Mouse (Mus musculus) bone marrow, adult 2 months (tissue): ENCODE measurements around the gene Fam20b. TPM values are rescaled to one million over a fixed set of nuclear protein-coding genes. Genes with fewer than 3 reads are reported as not detected.
"Not testable (repeated sequence)": the region's sequence is repeated elsewhere in the genome, so short reads cannot be mapped to it uniquely, and the experiment has no call there.

Source experiments
- H3K27ac ChIP-seq: fragments of 200-500 bp; 2 replicates; pipeline ENCODE4 v1.5.1; 2012; ENCODE audit warnings: low read depth, mild to moderate bottlenecking, control low read depth, inconsistent platforms, low read length; ENCODE audit not compliant: control insufficient read depth, poor library complexity, insufficient read depth
- H3K4me1 ChIP-seq: fragments of 200-500 bp; 2 replicates; pipeline ENCODE4 v1.6.1; 2011; ENCODE audit warnings: low read length; ENCODE audit not compliant: control insufficient read depth, insufficient read depth
- H3K4me3 ChIP-seq: fragments of 200-500 bp; replicated peaks from 2 replicates; pipeline ENCODE3; 2011; ENCODE audit warnings: mild to moderate bottlenecking, low read depth, low read length, control low read depth; ENCODE audit not compliant: control insufficient read depth
- CTCF ChIP-seq: fragments of 200-500 bp; IDR thresholded peaks from 2 replicates; pipeline ENCODE4 v1.5.1; 2011; ENCODE audit warnings: low read length, control low read depth; ENCODE audit not compliant: control insufficient read depth, insufficient read depth
- POLR2A ChIP-seq: fragments of 200-500 bp; IDR thresholded peaks from 2 replicates; pipeline ENCODE4 v1.6.1; 2011; ENCODE audit warnings: low read depth, mild to moderate bottlenecking, control low read depth, low read length, borderline replicate concordance; ENCODE audit not compliant: control insufficient read depth
- WGBS: fragments of 180-500 bp; shearing (Covaris S2); methylation state at CpG from one replicate; pipeline ENCODE4 v1.1.7; 2018; 5-methylcytosine and 5-hydroxymethylcytosine counted together
- polyA plus RNA-seq: library from polyadenylated mRNA; stranded (reverse); fragments of >200 nt; gene quantifications from 2 replicates; pipeline ENCODE4 v1.2.4, GENCODE M21; 2011; ENCODE audit warnings: low replicate concordance; ENCODE audit not compliant: missing spikeins, insufficient read depth, insufficient read length

The Fam20b gene
- polyA plus RNA-seq, 1 experiment = 9.4 TPM

DNA sequence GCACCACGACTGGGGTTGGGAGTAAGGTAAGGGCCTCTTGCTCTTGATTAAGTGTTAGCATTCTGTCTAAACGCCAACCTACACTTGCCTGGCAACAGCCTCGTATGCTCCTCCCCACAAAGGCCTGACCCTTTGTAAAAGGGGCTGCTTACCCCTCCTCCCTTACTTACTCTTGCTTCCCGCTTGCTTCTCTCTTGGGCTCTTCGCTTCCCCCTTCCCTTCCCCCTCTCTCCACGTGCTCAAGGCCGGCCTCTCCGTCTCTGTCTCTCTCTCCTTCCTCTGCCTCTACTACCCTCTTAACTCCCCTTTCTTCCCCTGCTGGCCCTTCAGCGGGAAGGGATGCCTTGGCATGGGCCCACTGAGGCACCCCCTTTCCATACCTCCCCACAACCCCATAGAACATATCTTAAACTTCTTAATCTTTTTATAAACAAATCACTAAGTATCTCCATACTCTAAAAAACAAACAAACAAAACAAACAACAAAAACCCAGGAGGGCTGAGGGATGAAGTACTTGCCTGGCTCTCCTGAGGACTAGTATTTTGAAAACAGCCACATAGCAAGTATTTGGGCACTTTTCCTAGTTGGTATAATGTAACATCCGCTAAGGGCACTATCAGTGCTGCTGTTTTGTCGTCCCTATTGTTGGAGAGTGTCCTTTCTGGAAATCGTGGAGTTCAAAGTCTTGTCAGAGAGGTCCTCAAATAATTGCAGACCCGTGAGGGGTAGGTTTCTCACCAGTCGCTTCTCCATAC lies 46.0 kb downstream of the Fam20b start:
- TF ChIP-seq CTCF (no peak; the same call in 1 of the 2 replicates), POLR2A (no peak)
- H3K4me1 ChIP-seq = peaks cover 2% of the 10 kb centered on the region
- peak overlapping the region; percentile 42 for H3K27ac ChIP-seq
- 5% methylated on average over 14 of the region's 14 CpGs for WGBS
- peak overlapping the region; percentile 85 for H3K4me3 ChIP-seq

DNA sequence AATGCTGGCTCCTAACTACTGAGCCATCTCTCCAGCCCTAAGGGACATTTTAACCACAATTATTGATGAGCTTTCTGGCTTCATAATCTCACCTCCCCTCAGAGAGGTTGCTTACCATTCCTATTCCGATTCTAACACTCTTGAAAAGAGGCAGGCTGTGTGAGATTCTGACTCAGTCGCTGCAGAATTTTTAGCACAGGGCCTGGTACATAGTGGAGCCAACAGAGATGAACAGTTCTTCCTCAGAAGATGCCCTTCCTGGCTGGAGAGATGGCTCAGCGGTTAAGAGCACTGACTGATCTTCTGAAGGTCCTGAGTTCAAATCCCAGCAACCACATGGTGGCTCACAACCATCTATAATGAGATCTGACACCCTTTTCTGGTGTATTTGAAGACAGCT lies 47.0 kb downstream of the Fam20b start:
- Histone ChIP-seq H3K4me1 (peaks cover 2% of the 10 kb centered on the region), H3K4me3 (no peak overlapping the region), H3K27ac (no peak overlapping the region)
- TF ChIP-seq POLR2A (no peak), CTCF (no peak)
- 93% methylated on average over 3 of the region's 3 CpGs for WGBS

DNA sequence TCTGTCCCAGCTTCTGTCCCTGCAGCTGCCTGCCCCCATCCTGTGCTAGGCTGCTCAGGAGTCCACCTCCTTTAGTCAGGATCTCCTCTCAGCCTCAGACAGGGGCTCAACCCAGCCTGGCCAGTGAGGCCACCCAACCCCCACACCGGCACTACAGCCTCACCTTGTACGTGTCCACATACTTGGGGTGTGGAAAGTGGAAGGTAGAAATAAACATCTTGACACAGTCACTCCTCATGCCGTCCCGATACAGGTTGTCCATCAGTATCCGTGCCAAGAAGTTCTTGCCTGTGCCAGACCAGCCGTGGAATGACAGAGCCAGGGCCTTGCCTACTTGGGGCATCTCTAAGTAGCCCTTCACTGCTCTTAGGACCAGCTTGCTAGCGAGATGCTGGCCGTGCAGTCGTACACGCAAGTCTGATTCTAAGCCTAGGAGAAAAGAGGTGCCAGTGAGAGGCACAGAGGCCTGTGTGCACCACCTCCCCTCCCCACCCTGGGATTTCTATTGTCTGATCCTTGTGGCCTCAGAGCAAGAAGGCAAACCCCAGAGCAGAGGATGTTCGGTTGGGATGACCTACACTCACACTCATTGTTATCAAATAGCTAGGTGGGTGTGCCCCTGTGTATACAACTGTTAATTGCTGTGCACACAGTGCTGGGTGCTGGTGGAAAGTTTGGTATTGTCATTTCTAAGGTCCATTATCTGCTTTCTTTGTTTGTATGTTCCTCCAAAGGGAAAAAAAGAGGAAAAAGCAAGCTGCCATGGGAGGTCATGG lies 49.5 kb downstream of the Fam20b start:
- Histone ChIP-seq H3K4me3 (no peak overlapping the region), H3K4me1 (peaks cover 2% of the 10 kb centered on the region), H3K27ac (no peak overlapping the region)
- no peak for TF ChIP-seq CTCF
- no peak for TF ChIP-seq POLR2A
- WGBS = 82% methylated on average over 11 of the region's 11 CpGs

DNA sequence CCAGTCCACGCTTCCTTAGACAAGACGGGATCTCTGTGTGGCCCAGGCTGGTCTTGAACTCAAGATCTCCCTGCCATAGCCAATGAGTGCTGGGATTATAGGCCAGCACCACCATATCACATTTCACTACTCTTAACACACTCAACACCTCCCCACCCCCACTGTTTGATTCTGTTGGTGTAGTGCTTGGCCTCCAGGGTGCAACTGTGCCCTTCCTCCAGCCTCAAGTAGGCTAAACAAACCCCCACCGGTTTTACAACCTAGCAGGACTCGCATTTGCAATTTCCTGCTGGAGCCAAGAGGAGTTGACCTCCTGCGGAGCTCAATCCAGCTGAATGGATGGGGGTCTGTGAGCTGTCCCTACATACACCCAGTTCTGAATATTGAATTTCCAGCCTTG lies 50.3 kb downstream of the Fam20b start:
- WGBS = 58% methylated on average over 5 of the region's 5 CpGs

DNA sequence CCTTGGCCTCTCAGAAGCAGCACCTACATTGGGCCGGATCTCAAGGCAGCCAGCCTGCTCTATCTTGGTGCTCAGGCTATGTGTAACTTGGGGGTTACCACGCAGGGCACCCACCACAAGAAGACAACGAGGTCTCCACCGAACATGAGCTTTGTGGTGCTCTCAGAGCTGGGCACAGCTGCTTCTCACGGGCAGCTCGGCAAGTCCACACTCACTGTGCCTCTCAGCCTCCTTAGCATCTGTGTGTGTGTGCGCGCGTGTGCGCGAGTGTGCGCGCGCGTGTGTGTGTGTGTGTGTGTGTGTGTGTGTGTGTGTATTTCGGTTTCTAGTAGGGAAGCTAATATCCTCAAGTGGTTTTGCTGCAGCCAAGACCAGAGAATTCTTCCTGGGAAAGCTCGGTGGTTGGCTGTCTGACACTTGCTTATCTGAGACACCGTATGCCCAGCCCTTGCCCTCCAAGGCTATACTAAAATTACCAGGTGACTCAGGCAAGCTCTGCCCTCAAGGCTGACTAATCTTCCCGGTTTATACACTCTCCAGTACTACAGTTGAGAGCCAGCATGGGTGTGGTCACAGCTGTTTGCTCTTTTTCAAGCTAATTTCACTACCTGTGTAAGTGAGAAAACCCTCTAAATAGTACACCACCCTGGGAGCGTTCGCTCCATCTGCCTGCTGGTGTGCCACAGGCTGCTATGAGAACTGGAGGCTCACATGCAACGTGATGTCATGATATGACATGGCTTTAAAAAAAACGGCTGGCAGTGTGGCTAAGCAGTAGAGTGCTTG lies 51.6 kb downstream of the Fam20b start:
- WGBS = 72% methylated on average over 23 of the region's 23 CpGs
- H3K4me3 ChIP-seq = no peak overlapping the region
- no peak overlapping the region for H3K27ac ChIP-seq
- no peaks in the 10 kb centered on the region for H3K4me1 ChIP-seq
- no peak for TF ChIP-seq POLR2A
- no peak for TF ChIP-seq CTCF

More for the DNA sequence above, 50.3 kb downstream of the Fam20b start:
- Histone ChIP-seq H3K4me1 (peaks cover 2% of the 10 kb centered on the region), H3K4me3 (no peak overlapping the region), H3K27ac (no peak overlapping the region)
- no peak for TF ChIP-seq CTCF
- no peak for TF ChIP-seq POLR2A

DNA sequence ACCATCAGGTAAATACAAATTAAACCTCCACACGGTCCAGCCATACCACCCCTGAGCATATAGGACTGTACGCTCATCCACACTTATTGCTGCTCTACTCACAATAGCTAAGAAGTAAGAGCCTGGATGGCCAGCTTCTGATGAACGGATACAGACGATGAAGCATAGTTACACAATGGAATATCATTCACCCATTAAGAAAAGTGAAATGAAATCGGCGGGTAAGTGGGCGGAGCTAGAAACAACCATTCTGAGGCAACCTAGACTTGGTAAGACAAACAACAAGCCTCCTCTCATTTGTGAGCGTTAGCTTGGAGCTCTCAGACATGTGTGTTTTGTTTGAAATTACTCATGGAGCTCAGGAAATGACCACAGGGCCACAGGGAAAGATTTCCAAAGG lies 53.1 kb downstream of the Fam20b start:
- Histone ChIP-seq H3K27ac (no peak overlapping the region), H3K4me1 (no peaks in the 10 kb centered on the region), H3K4me3 (no peak overlapping the region)
- 74% methylated on average over 8 of the region's 8 CpGs for WGBS
- TF ChIP-seq CTCF = no peak
- TF ChIP-seq POLR2A = no peak

DNA sequence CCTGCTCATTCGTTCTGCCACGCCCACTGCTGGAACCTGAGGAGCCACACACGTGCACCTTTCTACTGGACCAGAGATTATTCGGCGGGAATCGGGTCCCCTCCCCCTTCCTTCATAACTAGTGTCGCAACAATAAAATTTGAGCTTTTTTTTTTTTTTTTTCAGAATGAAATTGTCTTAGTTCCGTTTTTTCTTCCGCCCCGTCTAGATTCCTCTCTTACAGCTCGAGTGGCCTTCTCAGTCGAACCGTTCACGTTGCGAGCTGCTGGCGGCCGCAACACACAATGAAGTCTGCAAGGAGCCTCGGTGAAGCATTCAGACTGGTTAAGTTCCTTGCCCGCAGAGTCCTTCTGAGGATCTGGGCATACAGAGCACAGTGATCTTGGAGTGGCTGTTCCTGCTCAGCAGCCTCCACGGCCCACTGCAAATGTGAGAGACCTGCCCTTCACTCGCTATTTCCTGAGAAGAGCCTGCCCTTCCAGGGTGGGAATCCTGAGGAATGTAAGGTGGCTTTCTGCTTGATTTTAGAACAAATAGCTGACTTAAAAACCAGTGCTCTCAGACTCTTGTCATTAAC lies 58.1 kb downstream of the Fam20b start:
- peak overlapping the region; percentile 42 for H3K27ac ChIP-seq
- H3K4me3 ChIP-seq = peak overlapping the region; percentile 29
- 8% methylated on average over 21 of the region's 21 CpGs for WGBS
- not testable (repeated sequence) for H3K4me1 ChIP-seq

DNA sequence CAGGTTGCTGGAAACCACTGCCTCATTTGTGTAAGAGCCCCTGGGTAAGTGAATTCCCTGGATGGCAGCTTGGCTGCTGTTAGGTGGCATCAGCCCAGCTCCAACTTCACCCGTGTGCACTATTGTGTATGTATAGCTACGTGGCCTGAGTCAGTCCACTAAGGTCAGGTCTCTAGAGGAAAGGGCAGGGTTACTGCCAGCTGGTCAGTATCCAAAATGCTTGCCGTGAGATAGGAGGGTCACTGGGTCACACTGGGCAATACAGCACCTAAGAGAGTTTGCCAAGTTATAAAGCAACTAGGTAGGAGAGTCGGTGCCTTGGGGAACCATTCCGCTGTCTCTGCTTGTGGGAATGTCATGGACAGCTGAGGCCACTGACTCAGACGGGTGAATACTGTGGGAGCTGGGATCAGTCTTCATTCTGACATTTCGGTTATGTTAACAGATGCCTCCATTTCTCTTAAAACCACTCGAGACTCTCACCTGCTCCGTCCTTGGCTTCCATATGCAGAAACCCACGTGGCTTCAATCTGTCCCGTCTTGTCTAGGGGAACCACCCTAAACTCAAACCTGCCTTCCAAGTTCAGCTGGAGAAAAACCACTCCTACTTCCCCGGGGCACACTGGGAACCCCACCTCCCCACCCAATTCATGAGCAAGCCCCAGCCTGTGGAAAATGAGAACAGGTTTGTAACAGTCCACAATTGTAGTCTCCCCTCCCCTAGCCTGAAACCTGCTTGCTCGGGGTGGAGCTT lies 58.8 kb downstream of the Fam20b start:
- WGBS = 49% methylated on average over 13 of the region's 13 CpGs
- TF ChIP-seq CTCF = no peak
- no peak for TF ChIP-seq POLR2A
- no peak overlapping the region for H3K4me3 ChIP-seq
- H3K4me1 ChIP-seq = no peaks in the 10 kb centered on the region; the same call in 1 of the 2 replicates
- H3K27ac ChIP-seq = no peak overlapping the region
